Comparison of ENCODE assay signal across 8 mouse cellular contexts in the genomic region with DNA sequence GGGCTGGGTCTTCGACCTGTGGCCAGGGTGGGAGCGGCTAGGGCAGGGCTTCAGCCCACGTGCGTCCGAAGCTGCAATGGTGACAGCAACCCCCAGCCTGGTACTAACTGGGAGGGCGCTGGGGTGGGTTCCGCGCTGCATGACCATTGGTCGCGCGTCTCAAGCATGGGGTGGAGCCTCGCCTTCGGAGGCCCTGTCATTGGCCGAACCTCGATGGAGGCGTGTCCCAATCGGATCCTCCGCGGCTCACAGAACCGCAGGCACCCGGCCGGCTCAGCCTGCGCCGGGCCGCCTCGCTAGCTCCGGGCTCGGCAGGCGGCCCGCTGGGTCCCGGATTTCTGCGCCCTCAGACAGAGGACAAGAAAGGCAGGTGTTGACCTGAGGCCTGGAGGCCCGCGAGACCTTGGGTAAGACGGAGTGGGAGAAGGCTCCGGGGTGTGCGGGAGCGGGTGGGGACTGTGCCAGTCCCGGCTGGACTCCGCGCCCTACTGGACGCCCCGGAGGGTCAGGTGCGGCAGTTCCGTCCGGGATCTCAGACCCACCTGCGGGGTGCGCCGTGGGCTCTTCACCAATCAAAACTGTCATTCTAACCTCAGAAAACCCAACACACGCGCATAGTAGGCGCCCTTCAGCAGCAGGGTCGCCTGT. TPM values are rescaled to one million over a fixed set of nuclear protein-coding genes. Genes with fewer than 3 reads are reported as not detected.
DNase-seq lines count a peak whose midpoint lies in the region; ATAC-seq lines count a peak whose summit lies in the region.

Mical2 (plus strand) TSS at position 242 of the 648 bp plus-strand sequence.

- no peaks in the 10 kb centered on the region for H3K36me3 ChIP-seq in intestine, embryonic 15.5 days

- H3K27me3 ChIP-seq in intestine, embryonic 15.5 days (replicated peaks), result no peaks in the 10 kb centered on the region; the same call in 1 of the 2 replicates

- WGBS in intestine, embryonic 15.5 days, result under 1% methylated on average over 50 of the region's 53 CpGs

- H3K4me1 ChIP-seq in intestine, embryonic 15.5 days (replicated peaks), result peaks cover 25% of the 10 kb centered on the region

- H3K27ac ChIP-seq in intestine, embryonic 15.5 days, result peak within 1 kb of the TSS; percentile 54

- no peaks in the 10 kb centered on the region for H3K9me3 ChIP-seq in intestine, embryonic 15.5 days

- intact Hi-C loops in left cerebral cortex, postnatal 14 days (cut with DNase I), result loop anchor here (5.0 kb wide), 2 partner anchors 43 to 112 kb away; no protein-coding TSS in a partner anchor

- ATAC-seq in intestine, embryonic 15.5 days, result peak; percentile 97
- peak; percentile 98 for ATAC-seq in megakaryocyte-erythroid progenitor cell, adult 5-6 weeks (replicated peaks; ENCODE audit: low FRiP score, low TSS enrichment, poor library complexity, severe bottlenecking)

- H3K4me3 ChIP-seq in intestine, embryonic 15.5 days (replicated peaks), result peak within 1 kb of the TSS; percentile 66

- peak within 1 kb of the TSS; percentile 96 for H3K4me2 ChIP-seq in intestine, embryonic 15.5 days (replicated peaks)

- DNase-seq in adrenal gland, adult 2 months, result peak; percentile 94
- DNase-seq in embryo, embryonic 11 days, result peak; percentile 95
- peak; percentile 67 to 89 for DNase-seq in gastrocnemius, postnatal 4 days (ENCODE audit: low spot score in 2 of 2)
- DNase-seq in left cerebral cortex, postnatal 14 days (ENCODE audit: low spot score in 2 of 2), result peak; percentile 92
- DNase-seq in right cerebral cortex, postnatal 25 days, result peak; percentile 90
- DNase-seq in urinary bladder, postnatal 4 days (ENCODE audit: low spot score in 2 of 2), result peak; percentile 82 to 91

- H3K9ac ChIP-seq in intestine, embryonic 15.5 days, result peak within 1 kb of the TSS; percentile 68

RNA-seq across cellular contexts. Expression of gene Mical2, which starts in this region (rescaled TPM):
- total RNA-seq in adrenal gland, adult 2 months (2021), result 10 to 100 TPM; 10.6 to 14.3 TPM
- 3.8 and 4.1 TPM in 2 replicates for polyA plus RNA-seq in adrenal gland, adult 2 months (2012; rRNA removed)
- 10 to 100 TPM; 18.5 to 20.7 TPM for total RNA-seq in gastrocnemius, postnatal 4 days (2021)
- 18.6 and 19.4 TPM in 2 replicates for polyA plus RNA-seq in intestine, embryonic 15.5 days (2015; fragmentation: Nextera tagmentation; extraction: Ambion mirVana)
- total RNA-seq in left cerebral cortex, postnatal 14 days (2021), result 100 to 1,000 TPM; 497 to 557 TPM
- total RNA-seq in megakaryocyte-erythroid progenitor cell, adult 5-6 weeks (2014; fragmentation: Nextera tagmentation), result 0.59 TPM in 1 of 2 replicates, not detected in the other
- 0.27 and 0.47 TPM in 2 replicates for total RNA-seq in megakaryocyte-erythroid progenitor cell, adult 5-6 weeks (2017)

Comparison
In these comparisons a context has a peak if more than half of its experiments do, and no peak if none do; other contexts are left out.
1. Peak in every context shown above with its lines: DNase-seq, ATAC-seq, H3K4me3 ChIP-seq and H3K27ac ChIP-seq.
2. RNA of gene Mical2 (total RNA-seq): 497 to 557 TPM in left cerebral cortex, postnatal 14 days; 18.5 to 20.7 TPM in gastrocnemius, postnatal 4 days, 10.6 to 14.3 TPM in adrenal gland, adult 2 months and 0.27 to 0.59 TPM in megakaryocyte-erythroid progenitor cell, adult 5-6 weeks; every median in the first group is over 10 times any median in the second.
3. Peak in ATAC-seq in megakaryocyte-erythroid progenitor cell, adult 5-6 weeks; RNA of the gene not detected or under 1 TPM.